Mouse (Mus musculus): Measurements from ENCODE around the gene Olfr110. TPM values are rescaled to one million over a fixed set of nuclear protein-coding genes. Genes with fewer than 3 reads are reported as not detected.
"Not testable (repeated sequence)": the region's sequence is repeated elsewhere in the genome, so short reads cannot be mapped to it uniquely, and the experiment has no call there.

Olfr110 gene
- not detected in 3 replicates for total RNA-seq (2017)

GRCm38 (mm10) chr17:37491930-37492518, at the start of gene Olfr110:
TSS of gene Olfr110 (plus strand) at chr17:37492468.
- ATAC-seq (replicated peaks; ENCODE audit: insufficient number of reproducible peaks, low FRiP score, low TSS enrichment, poor library complexity, severe bottlenecking), result no peak

- no peak for ATAC-seq (replicated peaks; ENCODE audit: insufficient number of reproducible peaks, low FRiP score, low TSS enrichment, poor library complexity, severe bottlenecking)
Measured at GRCm38 (mm10) chr17:37445180-37445579, 47.1 kb upstream of the Olfr110 start, which contains the start of gene Olfr108. TSS of gene Olfr108 (plus strand) at chr17:37445480.

DNA sequence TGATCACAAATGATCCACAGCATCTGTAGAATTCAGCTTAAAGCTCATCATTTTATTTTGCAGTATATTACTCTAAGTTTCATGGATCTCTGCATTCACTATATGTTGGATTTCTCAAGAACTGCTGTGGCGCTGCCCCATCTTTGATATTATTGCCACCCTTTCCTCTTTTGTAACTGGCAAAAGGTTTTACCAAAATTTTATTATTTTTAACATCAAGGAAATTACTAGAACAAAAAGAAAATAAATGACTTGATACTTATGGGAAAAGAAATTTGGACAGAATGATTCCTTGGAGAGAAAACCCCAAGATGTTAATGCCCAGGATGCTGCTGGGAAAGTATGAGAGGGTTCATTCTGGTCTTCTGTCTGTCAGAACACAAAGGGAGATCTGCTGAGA, 33.7 kb upstream of the Olfr110 start, which contains the start of gene Olfr109:
Gene Olfr109 (plus strand): TSS at position 301 of the 400 bp plus-strand sequence.
- ATAC-seq (replicated peaks; ENCODE audit: insufficient number of reproducible peaks, low FRiP score, low TSS enrichment, poor library complexity, severe bottlenecking), result no peak

DNA sequence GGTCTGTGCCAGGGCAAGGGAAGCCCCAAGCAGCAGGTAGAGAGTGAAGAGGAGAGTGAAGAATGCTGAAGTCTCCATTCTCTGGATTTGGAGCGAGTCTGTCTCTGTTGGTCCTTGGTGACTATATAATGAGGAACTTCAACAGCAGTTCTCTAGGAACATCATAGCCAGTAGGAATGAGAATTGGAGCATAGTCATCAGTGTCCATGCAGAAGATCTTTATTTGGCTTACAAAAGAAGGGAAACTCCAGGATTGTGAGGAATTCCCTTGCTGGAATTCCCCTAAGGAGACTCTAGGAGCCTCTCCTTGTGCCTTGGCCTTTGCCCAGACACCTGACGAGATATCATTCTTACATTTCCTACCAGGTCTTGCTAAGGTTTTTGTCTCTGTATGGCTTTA, 8.8 kb upstream of the Olfr110 start, which contains the start of gene H2-M2:
Gene H2-M2 (minus strand): TSS at position 101 of the 400 bp plus-strand sequence.
- no peak for ATAC-seq (replicated peaks; ENCODE audit: insufficient number of reproducible peaks, low FRiP score, low TSS enrichment, poor library complexity, severe bottlenecking)

- ATAC-seq (replicated peaks; ENCODE audit: insufficient number of reproducible peaks, low FRiP score, low TSS enrichment, poor library complexity, severe bottlenecking), result no peak
Measured at GRCm38 (mm10) chr17:37507730-37508129, 15.5 kb downstream of the Olfr110 start, which contains the start of gene Olfr111. TSS of gene Olfr111 (plus strand) at chr17:37508030.

- 0 out of 2 replicates have a peak, but pooled peaks have one; percentile 56 for ATAC-seq (replicated peaks; ENCODE audit: insufficient number of reproducible peaks, low FRiP score, low TSS enrichment, poor library complexity, severe bottlenecking)
Measured at GRCm38 (mm10) chr17:37524612-37525011, 32.3 kb downstream of the Olfr110 start.

- ATAC-seq (replicated peaks; ENCODE audit: insufficient number of reproducible peaks, low FRiP score, low TSS enrichment, poor library complexity, severe bottlenecking), result peak; percentile 63; the same call in 1 of the 2 replicates
Measured at GRCm38 (mm10) chr17:37525427-37525826, 33.2 kb downstream of the Olfr110 start.

DNA sequence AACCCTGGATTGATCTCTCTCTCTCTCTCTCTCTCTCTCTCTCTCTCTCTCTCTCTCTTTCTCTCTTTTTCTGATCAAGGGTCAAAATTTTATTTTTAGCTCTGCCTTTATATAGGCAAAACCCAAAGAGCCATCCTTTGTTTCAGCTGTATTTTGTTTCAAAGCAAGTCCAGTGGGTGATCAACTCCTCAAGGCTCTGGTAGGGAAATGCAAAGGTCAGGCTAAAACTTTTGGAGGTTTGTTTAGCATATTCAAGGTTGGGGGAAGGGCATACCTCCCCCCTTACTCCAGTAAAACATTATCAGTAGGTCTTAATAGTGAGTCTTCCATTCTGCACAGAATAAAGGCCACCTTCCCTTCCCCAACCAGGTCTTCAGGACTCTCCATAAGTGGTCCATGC, 42.9 kb downstream of the Olfr110 start:
- no peak for ATAC-seq (replicated peaks; ENCODE audit: insufficient number of reproducible peaks, low FRiP score, low TSS enrichment, poor library complexity, severe bottlenecking)

DNA sequence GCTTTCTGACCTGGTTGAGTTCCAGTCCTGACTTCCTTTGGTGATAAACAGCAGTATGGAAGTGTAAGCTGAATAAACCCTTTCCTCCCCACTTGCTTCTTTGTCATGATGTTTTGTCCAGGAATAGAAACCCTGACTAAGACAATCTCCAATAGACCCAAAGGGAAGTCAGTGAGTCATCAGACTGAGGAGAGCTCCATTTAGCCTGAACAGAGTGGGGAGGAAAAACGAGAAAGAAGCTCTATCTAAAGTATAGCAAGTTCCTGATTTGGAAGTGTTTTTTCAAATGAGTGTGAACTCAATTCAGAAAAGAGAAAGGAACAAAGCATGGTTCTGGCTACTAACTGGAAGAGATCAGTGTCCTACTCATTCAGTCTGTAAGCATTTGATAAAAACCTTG, 46.1 kb downstream of the Olfr110 start:
- ATAC-seq (replicated peaks; ENCODE audit: insufficient number of reproducible peaks, low FRiP score, low TSS enrichment, poor library complexity, severe bottlenecking), result not testable (repeated sequence)

DNA sequence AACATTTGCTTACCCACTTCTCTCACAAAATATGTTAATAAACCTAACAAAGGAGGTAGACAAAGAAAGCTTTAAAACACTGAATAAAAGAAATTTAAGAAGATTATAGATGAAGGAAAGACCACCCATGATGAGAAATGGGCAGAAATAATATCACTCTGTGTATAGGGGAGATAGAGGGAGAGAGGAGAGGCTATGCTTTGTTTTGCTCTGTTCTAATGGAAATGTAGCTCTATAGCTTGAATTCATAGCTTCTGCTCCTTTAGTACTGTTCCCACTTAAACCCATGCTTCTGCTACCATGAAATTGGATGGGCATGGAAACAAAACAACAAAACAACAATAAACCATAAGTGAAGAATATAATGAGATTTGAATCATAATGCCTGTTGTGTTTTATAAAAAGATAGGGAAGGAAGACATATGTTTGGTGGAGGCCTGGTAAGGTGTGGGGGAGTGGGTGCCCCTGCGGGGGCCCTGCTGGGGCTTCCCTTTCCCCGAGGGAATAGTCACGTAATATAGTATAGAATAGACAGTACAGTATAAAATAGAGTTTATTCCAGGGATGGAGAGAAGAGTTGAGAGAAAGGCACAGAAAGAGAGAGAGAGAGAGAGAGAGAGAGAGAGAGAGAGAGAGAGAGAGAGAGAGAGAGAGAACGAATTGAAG, 49.3 kb downstream of the Olfr110 start:
- ATAC-seq (replicated peaks; ENCODE audit: insufficient number of reproducible peaks, low FRiP score, low TSS enrichment, poor library complexity, severe bottlenecking), result no peak

- ATAC-seq (replicated peaks; ENCODE audit: insufficient number of reproducible peaks, low FRiP score, low TSS enrichment, poor library complexity, severe bottlenecking), result no peak
Measured at GRCm38 (mm10) chr17:37543800-37544435, 51.6 kb downstream of the Olfr110 start.

Other genes starting within 250 kb of the Olfr110 start
- gene Olfr98, start 228.7 kb upstream of the Olfr110 start, total RNA-seq (2017), result not detected in 3 replicates
- gene H2-M3, start 222.2 kb upstream of the Olfr110 start, total RNA-seq (2017), result 78.7 to 86.4 TPM (median 79.2 TPM) in 3 replicates
- gene Olfr99, start 209.0 kb upstream of the Olfr110 start, total RNA-seq (2017), result not detected in 3 replicates
- gene Olfr101, start 188.2 kb upstream of the Olfr110 start, total RNA-seq (2017), result not detected in 3 replicates
- gene Olfr102, start 175.4 kb upstream of the Olfr110 start, total RNA-seq (2017), result not detected in 3 replicates
- not detected in 3 replicates for gene Olfr103, start 152.8 kb upstream of the Olfr110 start, total RNA-seq (2017)
- gene Olfr104-ps, start 132.9 kb upstream of the Olfr110 start, total RNA-seq (2017), result not detected in 3 replicates
- gene Olfr105-ps, start 113.4 kb upstream of the Olfr110 start, total RNA-seq (2017), result not detected in 3 replicates
- not detected in 3 replicates for gene Olfr106-ps, start 102.1 kb upstream of the Olfr110 start, total RNA-seq (2017)
- not detected in 3 replicates for gene Olfr107, start 93.2 kb upstream of the Olfr110 start, total RNA-seq (2017)
- gene Olfr108, start 47.0 kb upstream of the Olfr110 start, total RNA-seq (2017), result not detected in 3 replicates
- not detected in 3 replicates for gene Olfr109, start 33.6 kb upstream of the Olfr110 start, total RNA-seq (2017)
- gene H2-M2, start 8.9 kb upstream of the Olfr110 start, total RNA-seq (2017), result 0.87 to 3.0 TPM in 2 of 3 replicates, not detected in the other
- gene Olfr111, start 15.6 kb downstream of the Olfr110 start, total RNA-seq (2017), result 0.29 TPM in 1 of 3 replicates, not detected in the others
- gene Olfr112, start 77.0 kb downstream of the Olfr110 start, total RNA-seq (2017), result not detected in 3 replicates
- not detected in 3 replicates for gene Olfr113, start 85.2 kb downstream of the Olfr110 start, total RNA-seq (2017)
- not detected in 3 replicates for gene Olfr114, start 100.3 kb downstream of the Olfr110 start, total RNA-seq (2017)
- not detected in 3 replicates for gene Olfr115, start 134.6 kb downstream of the Olfr110 start, total RNA-seq (2017)
- not detected in 3 replicates for gene Olfr116, start 134.7 kb downstream of the Olfr110 start, total RNA-seq (2017)
- gene Olfr117, start 171.3 kb downstream of the Olfr110 start, total RNA-seq (2017), result not detected in 3 replicates
- not detected in 3 replicates for gene Olfr118, start 174.5 kb downstream of the Olfr110 start, total RNA-seq (2017)
- not detected in 3 replicates for gene Olfr119, start 204.1 kb downstream of the Olfr110 start, total RNA-seq (2017)
- gene Olfr120, start 229.3 kb downstream of the Olfr110 start, total RNA-seq (2017), result not detected in 3 replicates

Measured in monocyte, adult 5-6 weeks (primary cell).